Mouse (Mus musculus): ENCODE measurements around the gene Ppp2r5c. TPM values are rescaled to one million over a fixed set of nuclear protein-coding genes. Genes with fewer than 3 reads are reported as not detected.

Gene Ppp2r5c
- polyA plus RNA-seq, 1 experiment from 2014 or later = 143 TPM

DNA sequence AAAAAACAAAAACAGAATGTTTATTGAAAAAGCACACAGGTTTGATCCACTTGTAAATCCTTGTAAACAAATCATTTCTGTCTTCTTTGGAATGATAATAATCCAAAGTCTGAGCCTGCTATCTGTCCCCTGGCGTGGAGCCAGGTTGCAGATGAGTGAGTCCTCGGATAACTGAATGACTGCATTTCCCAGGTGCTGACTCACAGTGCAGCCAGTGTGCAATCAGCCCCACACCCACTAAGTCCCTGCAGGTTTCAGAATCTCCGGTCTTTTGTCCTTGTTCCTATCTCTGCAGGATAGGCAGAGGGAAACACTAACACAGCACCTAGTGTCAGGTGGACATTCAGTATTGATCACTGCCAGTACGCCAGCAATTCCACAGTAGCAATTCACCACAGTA is 152.9 kb downstream of the Ppp2r5c start:
- 34% methylated on average over 4 of the region's 4 CpGs for WGBS
- ATAC-seq = peak; percentile 28; the same call in 1 of the 2 replicates
- Histone ChIP-seq H3K27me3 (replicated peaks; ENCODE audit: control insufficient read depth, insufficient read depth, low read length) (no peaks in the 10 kb centered on the region), H3K36me3 (ENCODE audit: control insufficient read depth, insufficient read depth) (no peaks in the 10 kb centered on the region), H3K4me3 (ENCODE audit: low read depth, low read length) (no peak overlapping the region), H3K9ac (ENCODE audit: low read depth, low read length) (no peak overlapping the region), H3K27ac (ENCODE audit: low read depth, low read length) (no peak overlapping the region), H3K4me2 (replicated peaks; ENCODE audit: low read depth) (no peak overlapping the region), H3K9me3 (ENCODE audit: control insufficient read depth) (no peaks in the 10 kb centered on the region), H3K4me1 (replicated peaks; ENCODE audit: control insufficient read depth, insufficient read depth, low read length) (0 out of 2 replicates have a peak, but pooled peaks cover 5% of the 10 kb centered on the region)
- TF ChIP-seq CTCF (IDR thresholded peaks at IDR 0.05; ENCODE audit: low read depth) = no peak

DNA sequence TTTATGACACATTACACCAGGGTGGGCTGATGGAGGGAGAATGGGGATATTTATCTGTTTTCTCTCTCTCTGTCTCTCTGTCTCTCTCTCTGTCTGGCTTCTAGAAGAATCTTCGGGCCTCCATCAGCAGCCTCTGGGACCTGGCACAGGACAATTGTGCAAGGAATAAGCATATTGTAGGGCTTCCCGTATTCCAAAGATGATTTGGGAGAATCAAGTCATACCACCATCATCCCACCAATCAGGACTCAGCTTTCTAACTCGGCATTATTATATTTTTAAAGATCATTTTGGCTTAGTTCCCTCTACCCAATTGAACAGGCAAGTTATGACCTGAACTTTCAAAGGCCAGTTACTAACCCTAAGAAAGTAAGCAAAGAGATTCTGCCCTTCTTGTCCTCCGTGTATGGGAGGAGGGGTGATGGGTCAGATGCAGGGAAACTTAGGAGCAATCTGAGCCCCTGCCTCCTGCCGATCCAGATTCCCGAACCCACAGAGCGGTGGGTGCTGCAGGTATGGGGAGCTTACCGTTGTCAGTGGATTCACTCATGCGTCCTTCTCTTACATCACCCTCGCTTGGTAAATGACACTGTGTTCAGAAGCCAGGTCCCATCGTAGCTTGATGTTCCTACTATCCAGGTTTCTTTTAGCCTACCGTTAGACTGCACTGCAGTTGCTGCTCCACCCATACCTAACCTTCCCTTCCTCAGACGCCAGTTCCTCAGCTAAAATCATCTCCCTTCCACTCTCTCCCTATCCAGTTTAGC is 153.5 kb downstream of the Ppp2r5c start:
- 54% methylated on average over 13 of the region's 13 CpGs for WGBS
- Histone ChIP-seq H3K4me2 (replicated peaks; ENCODE audit: low read depth) (peak overlapping the region; percentile 73), H3K9ac (ENCODE audit: low read depth, low read length) (no peak overlapping the region), H3K27me3 (replicated peaks; ENCODE audit: control insufficient read depth, insufficient read depth, low read length) (no peaks in the 10 kb centered on the region), H3K9me3 (ENCODE audit: control insufficient read depth) (no peaks in the 10 kb centered on the region), H3K4me1 (replicated peaks; ENCODE audit: control insufficient read depth, insufficient read depth, low read length) (0 out of 2 replicates have a peak, but pooled peaks cover 5% of the 10 kb centered on the region), H3K27ac (ENCODE audit: low read depth, low read length) (no peak overlapping the region), H3K4me3 (ENCODE audit: low read depth, low read length) (peak overlapping the region; percentile 100), H3K36me3 (ENCODE audit: control insufficient read depth, insufficient read depth) (no peaks in the 10 kb centered on the region)
- ATAC-seq = no peak
- no peak for TF ChIP-seq CTCF (IDR thresholded peaks at IDR 0.05; ENCODE audit: low read depth)

GRCm38 (mm10) chr12:110601241-110602218 is 154.6 kb downstream of the Ppp2r5c start, which contains the start of gene Dync1h1:
Dync1h1 (plus strand) TSS chr12:110601452.
- Histone ChIP-seq H3K9ac (ENCODE audit: low read depth, low read length) (peak within 1 kb of the TSS; percentile 98), H3K4me1 (replicated peaks; ENCODE audit: control insufficient read depth, insufficient read depth, low read length) (0 out of 2 replicates have a peak, but pooled peaks cover 5% of the 10 kb centered on the region), H3K27me3 (replicated peaks; ENCODE audit: control insufficient read depth, insufficient read depth, low read length) (no peaks in the 10 kb centered on the region), H3K27ac (ENCODE audit: low read depth, low read length) (peak within 1 kb of the TSS; percentile 99), H3K4me3 (ENCODE audit: low read depth, low read length) (peak within 1 kb of the TSS; percentile 100), H3K9me3 (ENCODE audit: control insufficient read depth) (no peaks in the 10 kb centered on the region), H3K4me2 (replicated peaks; ENCODE audit: low read depth) (peak within 1 kb of the TSS; percentile 73), H3K36me3 (ENCODE audit: control insufficient read depth, insufficient read depth) (no peaks in the 10 kb centered on the region)
- WGBS = under 1% methylated on average over 103 of the region's 105 CpGs
- peak; percentile 9; the same call in 1 of the 2 replicates for TF ChIP-seq CTCF (IDR thresholded peaks at IDR 0.05; ENCODE audit: low read depth)
- peak; percentile 89 for ATAC-seq

- no peak for TF ChIP-seq CTCF (IDR thresholded peaks at IDR 0.05; ENCODE audit: low read depth)
Measured at GRCm38 (mm10) chr12:110606161-110606560, 159.2 kb downstream of the Ppp2r5c start.

GRCm38 (mm10) chr12:110606676-110607075 is 159.8 kb downstream of the Ppp2r5c start:
- 78% methylated on average over 2 of the region's 2 CpGs for WGBS
- H3K4me3 ChIP-seq (ENCODE audit: low read depth, low read length) = no peak overlapping the region
- H3K27ac ChIP-seq (ENCODE audit: low read depth, low read length) = no peak overlapping the region
- TF ChIP-seq CTCF (IDR thresholded peaks at IDR 0.05; ENCODE audit: low read depth) = no peak
- H3K9ac ChIP-seq (ENCODE audit: low read depth, low read length) = no peak overlapping the region
- H3K4me2 ChIP-seq (replicated peaks; ENCODE audit: low read depth) = no peak overlapping the region
- H3K27me3 ChIP-seq (replicated peaks; ENCODE audit: control insufficient read depth, insufficient read depth, low read length) = no peaks in the 10 kb centered on the region
- H3K4me1 ChIP-seq (replicated peaks; ENCODE audit: control insufficient read depth, insufficient read depth, low read length) = no peaks in the 10 kb centered on the region
- H3K36me3 ChIP-seq (ENCODE audit: control insufficient read depth, insufficient read depth) = no peaks in the 10 kb centered on the region
- no peak for ATAC-seq
- no peaks in the 10 kb centered on the region for H3K9me3 ChIP-seq (ENCODE audit: control insufficient read depth)

More at GRCm38 (mm10) chr12:110606161-110606560, 159.2 kb downstream of the Ppp2r5c start:
- ATAC-seq = no peak
- Histone ChIP-seq H3K4me1 (replicated peaks; ENCODE audit: control insufficient read depth, insufficient read depth, low read length) (no peaks in the 10 kb centered on the region), H3K36me3 (ENCODE audit: control insufficient read depth, insufficient read depth) (no peaks in the 10 kb centered on the region), H3K4me2 (replicated peaks; ENCODE audit: low read depth) (no peak overlapping the region), H3K27ac (ENCODE audit: low read depth, low read length) (no peak overlapping the region), H3K4me3 (ENCODE audit: low read depth, low read length) (no peak overlapping the region), H3K9me3 (ENCODE audit: control insufficient read depth) (no peaks in the 10 kb centered on the region), H3K9ac (ENCODE audit: low read depth, low read length) (no peak overlapping the region), H3K27me3 (replicated peaks; ENCODE audit: control insufficient read depth, insufficient read depth, low read length) (no peaks in the 10 kb centered on the region)
- WGBS = 68% methylated on average over 3 of the region's 3 CpGs

Data from intestine, postnatal 0 days (tissue).